Mouse (Mus musculus) mesoderm, embryonic 11.5 days (tissue): Measurements from ENCODE around the gene Ptgir.

ENCODE experiments used
- DNase-seq: peaks from one replicate; pipeline ENCODE4 v3.0.0-alpha.2; 2012; ENCODE audit warnings: low read depth, low spot score

The Ptgir gene

GRCm38 (mm10) chr7:16916342-16917265, 10.3 kb downstream of the Ptgir start:
- DNase-seq = no peak

GRCm38 (mm10) chr7:16917447-16917846, 11.2 kb downstream of the Ptgir start:
- DNase-seq = no peak

- DNase-seq = no peak
These were observed 11.7 kb downstream of the Ptgir start for GRCm38 (mm10) chr7:16918014-16918413.

GRCm38 (mm10) chr7:16918670-16919069, 12.4 kb downstream of the Ptgir start:
- no peak for DNase-seq

- no peak for DNase-seq
These were observed 13.3 kb downstream of the Ptgir start for GRCm38 (mm10) chr7:16919395-16920149.

- no peak for DNase-seq
These were observed 13.9 kb downstream of the Ptgir start for GRCm38 (mm10) chr7:16920150-16920579.

- DNase-seq = no peak
These were observed 14.8 kb downstream of the Ptgir start for GRCm38 (mm10) chr7:16920818-16921791.

GRCm38 (mm10) chr7:16921881-16922335, 15.6 kb downstream of the Ptgir start:
- no peak for DNase-seq

- no peak for DNase-seq
These were observed 16.2 kb downstream of the Ptgir start for GRCm38 (mm10) chr7:16922360-16922973.

GRCm38 (mm10) chr7:16923283-16924036, 17.2 kb downstream of the Ptgir start:
- DNase-seq = no peak

- DNase-seq = peak; percentile 100
These were observed 17.9 kb downstream of the Ptgir start, which contains the start of gene Calm3 for GRCm38 (mm10) chr7:16924037-16924834. Gene Calm3 (minus strand): TSS chr7:16924114.

GRCm38 (mm10) chr7:16928341-16928740, 22.1 kb downstream of the Ptgir start:
- no peak for DNase-seq

GRCm38 (mm10) chr7:16930850-16931249, 24.6 kb downstream of the Ptgir start:
- peak; percentile 77 for DNase-seq

- peak; percentile 93 for DNase-seq
These were observed 25.8 kb downstream of the Ptgir start for GRCm38 (mm10) chr7:16931968-16932627.

GRCm38 (mm10) chr7:16932704-16933577, 26.7 kb downstream of the Ptgir start:
- peak; percentile 56 for DNase-seq

- DNase-seq = no peak
These were observed 31.0 kb downstream of the Ptgir start for GRCm38 (mm10) chr7:16937312-16937711.

- DNase-seq = no peak
These were observed 32.0 kb downstream of the Ptgir start for GRCm38 (mm10) chr7:16938117-16938791.
